Mouse (Mus musculus) limb, embryonic 13.5 days (tissue): ENCODE measurements around the gene Akp3. TPM values are rescaled to one million over a fixed set of nuclear protein-coding genes. Genes with fewer than 3 reads are reported as not detected.

ENCODE experiments used
- ATAC-seq: fragments of 200-750 bp; cut with Nextera tagmentation; 2 replicates; pipeline ENCODE4 v1.8.0; 2017; ENCODE audit warnings: low read depth, moderate number of reproducible peaks, moderate TSS enrichment; ENCODE audit not compliant: low FRiP score
- H3K27ac ChIP-seq: fragments of 300-500 bp; sonication (generic); 2 replicates; pipeline ENCODE4 v1.5.1; 2015; ENCODE audit warnings: inconsistent platforms, mild to moderate bottlenecking, moderate library complexity
- H3K27me3 ChIP-seq: fragments of 300-500 bp; sonication (generic); 2 replicates; pipeline ENCODE4 v1.6.1; 2015; ENCODE audit warnings: mild to moderate bottlenecking, inconsistent platforms
- H3K36me3 ChIP-seq: fragments of 300-500 bp; sonication (generic); 2 replicates; pipeline ENCODE4 v1.6.1; 2015; ENCODE audit warnings: inconsistent platforms, mild to moderate bottlenecking, moderate library complexity
- H3K4me1 ChIP-seq: fragments of 300-500 bp; sonication (generic); 2 replicates; pipeline ENCODE4 v1.6.1; 2015; ENCODE audit warnings: inconsistent platforms
- H3K4me2 ChIP-seq: fragments of 300-500 bp; sonication (generic); replicated peaks from 2 replicates; pipeline ENCODE4 v1.6.1; 2015; ENCODE audit warnings: inconsistent platforms, mild to moderate bottlenecking, moderate library complexity
- H3K4me3 ChIP-seq: fragments of 300-500 bp; sonication (generic); 2 replicates; pipeline ENCODE4 v1.5.1; 2015; ENCODE audit warnings: moderate library complexity, mild to moderate bottlenecking, inconsistent platforms
- H3K9ac ChIP-seq: fragments of 300-500 bp; sonication (generic); 2 replicates; pipeline ENCODE4 v1.6.1; 2015; ENCODE audit warnings: mild to moderate bottlenecking, inconsistent platforms
- H3K9me3 ChIP-seq: fragments of 300-500 bp; sonication (generic); 2 replicates; pipeline ENCODE4 v1.6.1; 2016; ENCODE audit warnings: inconsistent platforms
- WGBS: fragments of 180-500 bp; shearing (Covaris S2); methylation state at CpG from one replicate; pipeline ENCODE4 v1.1.7; 2015; 5-methylcytosine and 5-hydroxymethylcytosine counted together
- polyA plus RNA-seq: library from polyadenylated mRNA; unstranded; fragments of >200 nt; fragmentation: Nextera tagmentation; extraction: Ambion mirVana; gene quantifications from 2 replicates; pipeline ENCODE4 v1.2.1, GENCODE M21; 2015

The Akp3 gene
- polyA plus RNA-seq, 1 experiment from 2014 or later, result not detected

DNA sequence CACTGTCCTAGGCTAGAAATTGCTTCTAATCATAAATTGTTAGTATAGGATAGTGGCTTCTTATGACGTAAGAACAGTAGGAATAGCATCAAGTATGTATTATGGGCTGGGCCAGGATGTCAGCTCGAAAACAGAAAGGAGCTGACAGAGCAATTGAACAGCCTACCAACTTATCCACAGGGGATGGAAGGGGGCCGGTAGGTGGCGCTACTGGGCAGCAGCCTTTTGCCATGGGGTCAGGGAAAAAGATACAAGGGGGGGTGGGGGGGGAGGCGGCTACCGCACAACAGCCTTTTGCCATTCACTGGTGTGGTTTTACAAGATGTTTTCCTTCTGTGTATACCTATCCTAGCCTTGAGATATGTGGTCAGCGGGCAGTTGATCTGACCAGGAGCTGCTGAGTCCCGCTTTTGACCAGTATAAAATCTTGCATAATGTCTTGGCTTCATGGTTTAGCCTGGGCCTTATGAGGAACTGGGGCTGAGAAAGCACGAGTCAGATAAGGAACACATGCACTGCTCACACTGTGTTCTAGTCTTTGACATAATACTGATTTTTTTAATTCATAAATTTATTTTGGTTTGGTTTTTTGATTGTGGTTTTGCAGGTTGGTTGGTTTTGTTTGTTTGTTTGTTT, 12.9 kb upstream of the Akp3 start:
- no peak overlapping the region for H3K4me3 ChIP-seq
- H3K4me2 ChIP-seq, result no peak overlapping the region
- WGBS, result 42% methylated on average over 9 of the region's 9 CpGs
- no peaks in the 10 kb centered on the region for H3K36me3 ChIP-seq
- no peaks in the 10 kb centered on the region for H3K9me3 ChIP-seq
- no peak overlapping the region for H3K9ac ChIP-seq
- no peaks in the 10 kb centered on the region for H3K27me3 ChIP-seq
- H3K27ac ChIP-seq, result no peak overlapping the region
- no peaks in the 10 kb centered on the region for H3K4me1 ChIP-seq
- no peak for ATAC-seq

GRCm38 (mm10) chr1:87114784-87115183, 10.0 kb upstream of the Akp3 start:
- H3K27me3 ChIP-seq, result no peaks in the 10 kb centered on the region
- H3K9me3 ChIP-seq, result no peaks in the 10 kb centered on the region
- H3K4me3 ChIP-seq, result no peak overlapping the region
- no peak overlapping the region for H3K4me2 ChIP-seq
- H3K27ac ChIP-seq, result no peak overlapping the region
- no peak for ATAC-seq
- no peak overlapping the region for H3K9ac ChIP-seq
- H3K4me1 ChIP-seq, result no peaks in the 10 kb centered on the region
- H3K36me3 ChIP-seq, result no peaks in the 10 kb centered on the region
- 92% methylated on average over 1 of the region's 1 CpGs for WGBS

DNA sequence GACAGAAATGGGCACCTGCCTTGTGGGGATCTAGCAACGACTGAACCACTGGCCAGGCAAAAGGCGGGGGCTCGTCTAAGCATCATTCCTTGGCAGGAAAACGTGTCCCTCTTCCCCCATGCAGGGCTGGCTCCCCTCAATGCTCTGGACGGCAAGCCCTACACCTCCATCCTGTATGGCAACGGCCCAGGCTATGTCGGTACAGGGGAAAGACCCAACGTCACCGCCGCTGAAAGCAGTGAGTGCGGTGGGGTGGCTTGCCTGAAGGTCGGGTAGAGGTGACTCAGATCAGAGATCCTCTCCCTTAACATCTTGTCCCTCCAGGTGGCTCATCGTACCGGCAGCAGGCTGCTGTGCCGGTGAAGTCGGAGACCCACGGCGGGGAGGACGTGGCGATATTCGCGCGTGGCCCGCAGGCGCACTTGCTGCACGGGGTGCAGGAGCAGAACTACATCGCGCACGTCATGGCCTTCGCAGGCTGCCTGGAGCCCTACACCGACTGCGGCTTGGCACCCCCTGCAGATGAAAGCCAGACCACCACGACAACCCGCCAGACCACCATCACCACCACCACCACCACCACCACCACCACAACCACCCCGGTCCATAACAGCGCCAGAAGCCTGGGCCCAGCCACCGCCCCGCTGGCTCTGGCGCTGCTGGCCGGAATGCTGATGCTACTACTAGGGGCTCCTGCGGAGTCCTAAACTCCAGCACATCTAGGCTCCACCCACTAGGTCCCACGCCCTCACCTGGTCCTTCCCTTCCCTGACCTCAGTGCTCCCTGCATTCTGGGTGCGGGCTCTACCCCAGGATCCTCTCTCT, 2.6 kb downstream of the Akp3 start:
- 8% methylated on average over 43 of the region's 43 CpGs for WGBS

DNA sequence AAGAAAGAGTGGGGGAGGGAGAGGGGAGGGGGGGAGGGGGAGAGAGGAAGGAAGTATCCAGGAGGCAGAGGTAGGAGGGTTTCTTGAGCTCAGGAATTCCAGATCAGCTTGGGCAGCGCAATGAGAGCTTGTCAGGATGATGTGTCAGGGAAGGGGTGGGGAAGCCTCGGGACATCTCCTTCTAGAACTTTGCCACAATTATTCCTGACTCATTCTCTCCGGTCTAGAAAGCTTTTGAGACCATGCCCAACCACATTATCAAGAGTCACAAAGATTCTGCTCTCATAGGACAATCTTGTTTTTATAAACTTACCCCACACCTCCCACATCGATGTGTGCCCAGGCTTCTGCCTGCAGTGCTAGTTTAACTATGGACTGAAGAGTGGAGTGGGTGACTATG, 7.0 kb downstream of the Akp3 start:
- peaks cover 29% of the 10 kb centered on the region for H3K27me3 ChIP-seq
- H3K4me3 ChIP-seq, result no peak overlapping the region
- H3K4me1 ChIP-seq, result 0 out of 2 replicates have a peak, but pooled peaks cover 3% of the 10 kb centered on the region
- H3K36me3 ChIP-seq, result no peaks in the 10 kb centered on the region
- no peaks in the 10 kb centered on the region for H3K9me3 ChIP-seq
- H3K4me2 ChIP-seq, result no peak overlapping the region
- H3K9ac ChIP-seq, result no peak overlapping the region
- no peak for ATAC-seq
- H3K27ac ChIP-seq, result no peak overlapping the region
- whole genome bisulfite sequencing, result 76% methylated on average over 4 of the region's 4 CpGs

More for the DNA sequence above, 2.6 kb downstream of the Akp3 start:
- Histone ChIP-seq H3K4me1 (0 out of 2 replicates have a peak, but pooled peaks cover 3% of the 10 kb centered on the region), H3K27me3 (peaks cover 52% of the 10 kb centered on the region), H3K4me2 (peak overlapping the region; percentile 52), H3K27ac (no peak overlapping the region), H3K9me3 (no peaks in the 10 kb centered on the region), H3K36me3 (no peaks in the 10 kb centered on the region), H3K9ac (no peak overlapping the region), H3K4me3 (peak overlapping the region; percentile 23)
- no peak for ATAC-seq

DNA sequence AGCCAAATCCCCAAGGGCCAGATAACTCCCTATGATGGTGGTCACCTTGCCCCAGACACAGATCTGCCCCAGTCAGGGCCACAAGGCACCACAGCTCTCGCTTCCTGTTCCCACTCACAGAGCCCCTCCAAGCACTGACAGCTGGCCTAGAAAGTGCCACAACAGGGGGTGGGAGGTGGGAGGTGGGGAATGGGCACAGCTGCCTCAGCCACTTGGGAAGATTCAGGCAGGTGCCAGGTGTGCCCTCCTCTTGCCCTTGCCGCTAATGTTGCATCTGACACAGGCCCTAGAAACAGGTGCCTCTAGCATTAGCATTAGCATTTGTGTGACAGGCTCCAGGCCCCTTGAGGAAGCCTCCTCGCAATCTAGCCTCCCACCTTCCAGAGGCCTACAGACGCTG, 16.8 kb downstream of the Akp3 start:
- Histone ChIP-seq H3K4me1 (no peaks in the 10 kb centered on the region), H3K27ac (no peak overlapping the region), H3K9ac (no peak overlapping the region), H3K9me3 (no peaks in the 10 kb centered on the region), H3K4me2 (no peak overlapping the region), H3K27me3 (peaks cover 9% of the 10 kb centered on the region; the same call in 1 of the 2 replicates), H3K4me3 (no peak overlapping the region), H3K36me3 (no peaks in the 10 kb centered on the region)
- no peak for ATAC-seq
- 72% methylated on average over 4 of the region's 4 CpGs for WGBS

GRCm38 (mm10) chr1:87142456-87142855, 17.7 kb downstream of the Akp3 start:
- H3K27ac ChIP-seq, result no peak overlapping the region
- peaks cover 9% of the 10 kb centered on the region; the same call in 1 of the 2 replicates for H3K27me3 ChIP-seq
- no peak overlapping the region for H3K9ac ChIP-seq
- no peak overlapping the region for H3K4me3 ChIP-seq
- no peaks in the 10 kb centered on the region for H3K9me3 ChIP-seq
- no peaks in the 10 kb centered on the region for H3K4me1 ChIP-seq
- H3K4me2 ChIP-seq, result no peak overlapping the region
- no peak for ATAC-seq
- no peaks in the 10 kb centered on the region for H3K36me3 ChIP-seq
- 78% methylated on average over 9 of the region's 9 CpGs for WGBS

DNA sequence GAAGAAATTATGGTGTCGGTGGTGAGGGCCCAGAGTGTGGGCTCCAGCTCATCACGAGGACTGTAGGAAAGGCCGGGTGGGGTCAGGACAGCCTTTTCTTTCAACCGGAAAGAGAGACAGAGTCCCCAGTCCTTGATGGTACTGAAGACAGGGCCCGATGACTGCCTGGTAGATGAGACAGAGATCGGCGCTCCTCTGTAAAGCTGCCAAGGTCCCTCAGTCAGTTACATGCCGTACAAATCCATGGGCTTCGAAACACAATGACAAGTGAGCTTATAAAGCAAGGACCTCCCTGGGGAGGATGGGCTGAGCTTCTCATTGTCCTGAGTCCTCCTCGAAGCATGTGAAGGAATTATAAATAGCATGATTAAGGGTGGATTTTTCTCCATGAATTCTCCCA, 18.4 kb downstream of the Akp3 start:
- Histone ChIP-seq H3K27me3 (peaks cover 16% of the 10 kb centered on the region), H3K27ac (no peak overlapping the region), H3K4me2 (no peak overlapping the region), H3K9me3 (no peaks in the 10 kb centered on the region), H3K9ac (no peak overlapping the region), H3K4me3 (no peak overlapping the region), H3K4me1 (no peaks in the 10 kb centered on the region), H3K36me3 (no peaks in the 10 kb centered on the region)
- ATAC-seq, result no peak
- 89% methylated on average over 10 of the region's 10 CpGs for WGBS

DNA sequence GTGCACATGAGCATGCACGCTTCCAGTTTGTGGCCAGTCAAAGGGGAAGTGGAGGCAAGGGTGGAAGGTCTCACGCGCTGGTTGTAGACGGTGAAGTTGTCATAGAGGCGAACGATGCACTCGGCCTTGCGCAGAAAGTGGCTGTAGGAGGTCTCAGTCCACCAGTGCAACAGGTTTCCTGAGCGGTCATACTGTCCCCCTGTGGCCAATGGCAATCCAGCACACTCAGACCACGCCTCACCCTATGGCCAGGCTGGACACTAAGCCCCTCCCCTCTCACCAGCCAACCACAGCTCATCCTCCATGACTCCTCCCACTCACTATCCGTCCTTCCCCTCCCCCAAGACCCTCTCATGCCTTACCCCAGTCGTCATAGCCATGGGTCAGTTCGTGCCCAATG, 24.6 kb downstream of the Akp3 start:
- no peak for ATAC-seq
- Histone ChIP-seq H3K36me3 (no peaks in the 10 kb centered on the region), H3K9me3 (no peaks in the 10 kb centered on the region), H3K27ac (no peak overlapping the region), H3K4me3 (no peak overlapping the region), H3K27me3 (peaks cover 70% of the 10 kb centered on the region), H3K4me2 (no peak overlapping the region), H3K4me1 (peaks cover 14% of the 10 kb centered on the region), H3K9ac (no peak overlapping the region)
- WGBS, result 30% methylated on average over 13 of the region's 13 CpGs

- no peak for ATAC-seq
- WGBS, result 82% methylated on average over 6 of the region's 6 CpGs
- H3K9ac ChIP-seq, result no peak overlapping the region
Observed at GRCm38 (mm10) chr1:87151286-87151685, 26.5 kb downstream of the Akp3 start.

GRCm38 (mm10) chr1:87153776-87154500, 29.2 kb downstream of the Akp3 start:
- under 1% methylated on average over 70 of the region's 72 CpGs for WGBS
- ATAC-seq, result no peak; the same call in 1 of the 2 replicates
- peak overlapping the region; percentile 53 for H3K9ac ChIP-seq
- no peak overlapping the region for H3K27ac ChIP-seq
- peaks cover 30% of the 10 kb centered on the region for H3K4me1 ChIP-seq
- H3K36me3 ChIP-seq, result no peaks in the 10 kb centered on the region
- H3K4me2 ChIP-seq, result peak overlapping the region; percentile 68
- peak overlapping the region; percentile 49 for H3K4me3 ChIP-seq
- H3K9me3 ChIP-seq, result no peaks in the 10 kb centered on the region
- H3K27me3 ChIP-seq, result peaks cover 100% of the 10 kb centered on the region

More at GRCm38 (mm10) chr1:87151286-87151685, 26.5 kb downstream of the Akp3 start:
- H3K4me2 ChIP-seq, result no peak overlapping the region
- H3K27ac ChIP-seq, result no peak overlapping the region
- no peaks in the 10 kb centered on the region for H3K9me3 ChIP-seq
- H3K4me3 ChIP-seq, result no peak overlapping the region
- peaks cover 29% of the 10 kb centered on the region for H3K4me1 ChIP-seq
- H3K36me3 ChIP-seq, result no peaks in the 10 kb centered on the region
- H3K27me3 ChIP-seq, result peaks cover 89% of the 10 kb centered on the region

- peaks cover 30% of the 10 kb centered on the region for H3K4me1 ChIP-seq
- H3K27ac ChIP-seq, result no peak overlapping the region
- 0 out of 2 replicates have a peak, but pooled peaks have one; percentile 3 for ATAC-seq
- peak overlapping the region; percentile 49 for H3K4me3 ChIP-seq
- H3K9ac ChIP-seq, result peak overlapping the region; percentile 53; the same call in 1 of the 2 replicates
- H3K36me3 ChIP-seq, result no peaks in the 10 kb centered on the region
- peak overlapping the region; percentile 68 for H3K4me2 ChIP-seq
- H3K27me3 ChIP-seq, result peaks cover 100% of the 10 kb centered on the region
- 1% methylated on average over 58 of the region's 58 CpGs for WGBS
- H3K9me3 ChIP-seq, result no peaks in the 10 kb centered on the region
Observed at GRCm38 (mm10) chr1:87154501-87155120, 29.8 kb downstream of the Akp3 start.
